Mouse (Mus musculus) left cerebral cortex, adult 2 months (tissue): ENCODE results near the gene Grk2. TPM values are rescaled to one million over a fixed set of nuclear protein-coding genes. Genes with fewer than 3 reads are reported as not detected.
A peak's percentile ranks its signal among the peaks of the same experiment; 100 is the strongest.
"Not testable (repeated sequence)": the region's sequence is repeated elsewhere in the genome, so short reads cannot be mapped to it uniquely, and the experiment has no call there.

Source experiments
- DNase-seq, 2 experiments: peaks; one replicate each; pipeline ENCODE4 v3.0.0; 2021 to 2022; ENCODE audit warnings: low spot score in 2 of 2, mixed read lengths in 1 of 2; ENCODE audit errors: extremely low spot score in 1 of 2
- H3K27ac ChIP-seq: fragments of 200-600 bp; 2 replicates; pipeline ENCODE4 v1.8.1; 2022
- H3K4me3 ChIP-seq: fragments of 200-600 bp; 2 replicates; pipeline ENCODE4 v1.8.1; 2022
- CTCF ChIP-seq: fragments of 200-600 bp; IDR thresholded peaks from 2 replicates; pipeline ENCODE4 v1.8.1; 2022; ENCODE audit warnings: antibody characterized with exemption, mild to moderate bottlenecking, moderate library complexity
- intact Hi-C: fragments of 180-260 bp; cut with DNase I; formaldehyde crosslinking; loops from one replicate; pipeline ENCODE4 v1.15.1; 2025
- total RNA-seq, 2 experiments: library from RNA; stranded (reverse); gene quantifications; 2 replicates each; pipeline ENCODE4 v1.2.3; 2021

The Grk2 gene
- total RNA-seq, 2 experiments from 2014 or later = 236 to 248 TPM

DNA sequence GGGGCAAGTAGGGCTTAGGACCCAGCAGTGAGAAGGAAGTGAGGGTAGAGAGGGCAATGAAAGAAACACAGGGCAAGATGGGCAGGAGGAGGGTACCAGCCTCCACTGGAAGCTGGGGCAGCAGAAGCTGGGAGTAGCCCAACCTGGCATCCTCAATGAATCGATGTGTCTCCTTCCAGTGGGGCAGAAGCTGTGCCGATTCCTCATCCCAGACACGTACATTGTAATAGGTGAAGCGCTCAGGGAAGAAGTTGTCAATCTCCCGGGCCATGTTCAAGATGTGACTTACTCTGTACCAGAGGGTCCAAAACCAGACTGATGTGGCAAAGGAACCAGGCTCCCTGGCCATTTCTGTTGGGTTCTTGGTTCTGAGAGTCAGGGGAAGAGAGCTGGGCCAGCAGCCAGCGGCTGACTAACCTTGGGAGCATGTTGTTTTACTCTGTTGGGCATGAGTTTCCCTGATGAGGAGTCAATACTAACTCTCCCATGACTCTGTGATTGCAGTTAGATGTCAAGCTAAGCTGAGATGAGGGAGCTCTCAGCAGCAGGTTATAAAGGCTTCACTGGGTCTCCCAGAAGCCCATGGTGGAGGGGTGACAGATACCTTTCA is 41.7 kb downstream of the Grk2 start:
- TF ChIP-seq CTCF = no peak
- intact Hi-C loops = no loop called here
- no peak overlapping the region for H3K4me3 ChIP-seq
- no peak overlapping the region for H3K27ac ChIP-seq
- DNase-seq = no peak

DNA sequence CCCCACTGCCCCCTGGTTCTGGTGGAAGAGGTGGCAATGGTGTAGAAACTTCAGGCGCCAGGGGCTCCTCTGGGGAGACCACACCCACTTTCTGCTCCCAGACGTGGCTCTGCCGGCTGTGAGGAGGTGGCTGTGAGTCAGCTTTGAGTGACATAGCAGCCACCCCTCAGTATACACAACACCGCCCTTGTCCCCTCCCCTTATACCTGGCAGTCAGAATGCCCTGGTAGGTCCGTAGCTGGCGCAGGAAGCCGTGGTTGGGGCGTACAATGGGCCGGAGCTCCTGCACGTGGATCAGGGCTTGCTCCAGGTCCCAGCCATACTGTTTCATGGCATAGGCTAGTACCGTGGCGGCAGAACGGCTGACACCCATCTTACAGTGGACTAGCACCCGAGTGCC is 42.3 kb downstream of the Grk2 start:
- intact Hi-C loops = no loop called here
- Histone ChIP-seq H3K27ac (no peak overlapping the region), H3K4me3 (no peak overlapping the region)
- TF ChIP-seq CTCF = no peak
- no peak for DNase-seq

DNA sequence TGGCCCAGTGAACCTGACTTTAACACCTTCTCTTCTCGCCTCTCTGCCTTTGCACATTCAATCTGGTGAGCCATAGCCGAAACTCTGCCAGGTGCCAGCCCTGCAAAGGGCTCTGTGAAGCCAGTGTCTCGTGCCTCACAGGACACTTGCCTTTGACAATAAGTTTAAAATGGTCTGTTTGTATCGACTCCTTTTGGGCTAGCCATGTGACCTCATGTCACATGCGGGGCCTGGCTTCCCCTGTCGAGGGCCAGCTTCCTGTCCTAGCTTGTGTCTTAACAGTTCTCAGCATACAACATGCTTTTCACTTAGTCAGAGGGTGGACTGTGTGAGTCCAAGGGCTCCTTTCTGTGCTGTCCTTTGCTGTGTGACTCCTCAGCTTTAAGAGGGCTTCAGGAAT is 43.3 kb downstream of the Grk2 start:
- TF ChIP-seq CTCF = no peak
- intact Hi-C loops = no loop called here
- Histone ChIP-seq H3K4me3 (no peak overlapping the region), H3K27ac (no peak overlapping the region)
- no peak for DNase-seq

DNA sequence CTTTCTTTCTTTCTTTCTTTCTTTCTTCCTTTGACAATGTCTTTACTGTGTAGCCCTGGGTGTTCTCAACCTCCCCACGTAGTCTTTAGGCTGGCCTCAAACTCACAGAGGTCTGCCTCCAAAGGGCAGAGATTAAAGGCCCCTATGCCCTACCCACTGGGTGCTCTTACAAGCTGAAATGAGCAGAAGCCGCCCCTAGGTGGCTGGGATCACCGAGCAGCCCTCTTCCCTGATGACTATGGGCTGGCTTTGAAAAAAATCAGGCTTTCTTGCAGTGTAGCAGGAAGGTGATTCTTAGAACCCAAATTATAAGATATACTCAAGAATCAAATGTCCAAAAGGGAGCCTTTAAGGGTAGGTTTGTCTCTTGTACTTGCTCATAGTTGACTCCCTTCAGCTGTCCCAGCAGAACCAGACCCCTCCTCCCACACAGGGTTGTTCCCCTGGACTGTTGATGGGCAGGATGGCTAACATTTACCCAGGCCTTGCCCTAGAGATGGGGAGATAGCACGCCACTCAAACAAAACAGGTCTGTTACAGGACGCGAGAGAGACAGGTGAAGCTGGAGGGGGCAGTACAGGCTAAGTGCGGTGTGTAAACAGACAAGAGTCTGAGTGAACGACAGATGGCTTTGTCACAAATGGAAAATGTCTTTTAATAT is 44.9 kb downstream of the Grk2 start:
- no peak for DNase-seq
- TF ChIP-seq CTCF = peak; percentile 11; the same call in 1 of the 2 replicates
- Histone ChIP-seq H3K4me3 (no peak overlapping the region), H3K27ac (no peak overlapping the region)
- intact Hi-C loops = no loop called here

DNA sequence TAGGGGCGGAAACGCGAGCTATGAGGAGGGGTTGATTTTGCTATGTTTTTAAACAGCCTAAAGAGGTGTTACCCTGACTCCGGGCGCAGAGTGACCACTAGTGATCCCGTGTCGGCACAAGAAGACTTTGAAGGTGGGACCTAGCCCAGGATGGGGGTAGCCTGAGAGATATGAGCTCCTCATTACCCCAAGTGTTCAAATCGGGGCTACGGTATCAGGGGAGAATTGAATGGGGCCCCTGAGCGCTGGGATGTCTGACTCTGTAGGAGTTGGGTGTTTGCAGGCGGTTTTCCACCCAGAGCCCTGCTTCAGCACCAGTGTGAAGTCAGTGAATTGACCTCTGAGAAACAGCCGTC is 48.1 kb downstream of the Grk2 start:
- intact Hi-C loops = loop anchor here (1.0 to 10.0 kb wide), 3 partner anchors 48 to 157 kb away; partner anchors contain the start of gene Grk2
- peak overlapping the region; percentile 74 for H3K4me3 ChIP-seq
- TF ChIP-seq CTCF = no peak
- H3K27ac ChIP-seq = peak overlapping the region; percentile 91
- DNase-seq = no peak

DNA sequence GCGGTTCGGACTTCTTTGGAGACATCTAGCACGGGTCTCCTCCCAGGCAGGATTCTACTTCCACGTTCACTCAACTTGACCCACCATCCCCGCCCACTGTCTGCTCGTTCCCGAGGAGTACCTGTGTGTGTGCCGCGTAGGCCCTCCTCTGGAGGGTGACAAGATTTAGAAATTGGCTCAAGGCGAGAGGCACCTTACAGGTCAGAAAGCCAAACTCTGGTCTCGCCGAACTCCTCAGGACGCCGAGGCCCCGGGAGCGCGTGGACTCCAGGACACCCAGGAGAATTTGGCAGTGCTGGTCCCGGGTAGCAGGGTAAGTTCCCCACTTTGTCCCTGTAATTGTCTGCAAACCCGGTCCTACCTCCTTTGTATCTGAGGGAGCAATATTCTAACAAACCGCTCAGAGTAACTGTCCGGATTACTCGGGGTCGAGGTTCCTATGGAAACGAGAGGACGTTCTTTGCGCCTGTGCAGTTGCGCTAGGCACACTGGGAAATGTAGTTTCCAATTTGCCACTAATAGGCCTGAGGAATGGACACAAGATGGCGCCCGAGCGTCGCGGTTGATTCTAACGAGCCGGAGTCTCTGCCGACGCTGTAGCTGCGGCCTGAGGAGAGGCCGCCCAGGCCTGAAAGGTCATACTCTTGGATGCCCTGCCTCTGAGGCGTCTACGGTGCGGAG is 48.7 kb downstream of the Grk2 start:
- Histone ChIP-seq H3K27ac (peak overlapping the region; percentile 91), H3K4me3 (peak overlapping the region; percentile 74)
- DNase-seq = peak; percentile 87 to 90
- intact Hi-C loops = loop anchor here (1.0 to 10.0 kb wide), 3 partner anchors 49 to 157 kb away; partner anchors contain the start of gene Grk2
- TF ChIP-seq CTCF = peak; percentile 89

DNA sequence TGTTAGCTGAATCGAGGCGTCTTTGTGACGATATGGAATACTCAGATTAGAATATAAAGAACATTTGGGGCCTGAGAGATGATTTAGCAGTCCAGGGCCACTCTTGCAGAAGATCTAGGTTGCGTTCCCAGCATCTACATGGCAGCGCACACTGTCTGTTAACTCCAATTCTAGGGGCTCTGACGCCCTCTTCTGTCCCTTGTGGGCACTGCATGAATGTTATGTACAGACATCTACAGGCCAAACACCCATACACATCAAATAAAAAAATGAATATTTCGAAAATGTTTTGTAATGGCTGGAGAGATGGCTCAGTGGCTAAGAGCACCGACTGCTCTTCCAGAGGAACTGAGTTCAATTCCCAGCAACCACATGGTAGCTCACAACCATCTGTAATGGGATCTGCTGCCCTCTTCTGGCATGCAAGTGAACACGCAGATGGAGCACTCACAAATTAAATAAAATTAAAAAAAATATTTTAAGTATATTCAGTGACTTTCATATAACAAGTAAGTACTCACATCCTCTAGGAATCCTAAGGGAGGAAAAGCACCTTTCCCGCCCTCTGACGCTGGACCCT is 50.3 kb downstream of the Grk2 start:
- intact Hi-C loops = loop anchor here (10.0 kb wide), 1 partner anchor 159 kb away; no protein-coding TSS in a partner anchor
- no peak for DNase-seq
- Histone ChIP-seq H3K27ac (no peak overlapping the region), H3K4me3 (no peak overlapping the region)
- TF ChIP-seq CTCF = peak; percentile 53

DNA sequence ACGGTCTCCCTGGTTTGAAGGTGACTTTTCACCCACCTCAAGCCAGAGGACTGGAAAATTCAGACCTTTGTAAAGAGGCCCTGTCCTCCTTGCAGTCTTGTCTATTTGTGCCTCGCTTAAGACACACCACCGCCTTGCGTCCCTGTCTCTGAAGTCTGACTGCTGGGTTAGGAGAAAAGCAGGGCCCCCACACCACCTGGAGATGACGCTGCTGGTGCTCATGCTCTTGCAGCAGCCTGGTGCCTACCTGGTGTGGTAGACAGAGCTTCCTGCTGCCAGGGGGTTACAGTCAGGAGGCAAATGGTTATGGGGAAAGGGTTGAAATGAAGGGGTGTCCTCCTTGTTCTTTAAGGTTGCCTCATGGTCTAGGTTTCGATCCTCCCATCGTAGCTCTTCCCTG is 51.8 kb downstream of the Grk2 start:
- intact Hi-C loops = loop anchor here (10.0 kb wide), 1 partner anchor 161 kb away; no protein-coding TSS in a partner anchor
- Histone ChIP-seq H3K27ac (no peak overlapping the region), H3K4me3 (no peak overlapping the region)
- DNase-seq = no peak
- TF ChIP-seq CTCF = no peak

DNA sequence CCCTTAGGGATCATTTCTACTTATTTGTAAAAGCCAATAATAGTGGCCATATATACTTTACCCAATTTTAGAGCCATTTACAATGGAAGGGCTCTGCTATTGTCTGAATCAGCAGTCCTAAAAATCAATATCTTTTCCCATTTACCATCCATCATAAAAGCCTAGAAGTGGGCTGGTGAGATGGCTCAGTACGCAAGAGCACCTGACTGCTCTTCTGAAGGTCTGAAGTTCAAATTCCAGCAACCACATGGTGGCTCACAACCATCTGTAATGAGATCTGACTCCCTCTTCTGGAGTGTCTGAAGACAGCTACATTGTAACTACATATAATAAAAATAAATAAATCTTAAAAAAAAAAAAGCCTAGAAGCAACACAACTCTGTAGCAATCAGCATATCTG is 57.3 kb downstream of the Grk2 start:
- H3K4me3 ChIP-seq, DNase-seq, H3K27ac ChIP-seq, intact Hi-C loops: not testable (repeated sequence)

DNA sequence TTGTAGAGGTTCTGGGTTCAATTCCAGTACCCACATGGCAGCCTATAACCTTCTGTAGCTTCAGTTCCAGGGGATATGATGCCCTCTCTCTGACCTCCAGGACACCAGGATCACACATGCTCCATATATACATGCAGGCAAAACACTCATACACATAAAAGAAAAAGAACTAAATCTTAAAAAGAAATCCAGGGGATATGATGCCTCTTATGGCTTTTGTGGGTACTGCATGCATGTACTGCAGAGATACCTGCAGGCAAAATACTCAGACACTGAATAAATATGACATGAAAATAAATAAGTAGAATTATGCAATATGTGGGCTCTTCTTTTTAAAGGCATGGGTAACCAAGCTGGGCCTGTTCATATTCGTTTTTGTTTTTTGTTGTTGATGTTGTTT is 59.0 kb downstream of the Grk2 start:
- intact Hi-C loops = no loop called here

DNA sequence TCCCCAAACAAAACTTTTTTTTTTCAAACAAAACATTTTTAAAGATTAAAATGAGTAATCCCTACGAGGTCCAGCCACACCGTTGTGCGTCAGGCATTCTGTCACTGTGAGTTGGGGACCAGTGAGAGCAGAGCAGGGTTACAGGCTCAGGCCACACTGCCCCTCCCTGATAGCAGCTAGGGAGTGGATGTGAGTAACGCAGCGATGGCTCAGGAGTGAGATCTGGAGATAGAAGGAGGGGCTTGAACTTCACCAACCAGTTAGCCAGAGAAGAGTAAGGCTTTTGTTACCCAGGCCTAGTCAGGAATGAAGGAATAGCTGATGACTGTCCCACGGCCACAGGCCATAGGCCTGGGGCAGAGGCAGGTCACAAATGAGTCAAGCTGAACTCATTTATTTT is 61.2 kb downstream of the Grk2 start:
- Histone ChIP-seq H3K4me3 (no peak overlapping the region), H3K27ac (no peak overlapping the region)
- no peak for TF ChIP-seq CTCF
- intact Hi-C loops = no loop called here
- DNase-seq = no peak

More for the DNA sequence above, 59.0 kb downstream of the Grk2 start:
- no peak for DNase-seq
- H3K4me3 ChIP-seq = no peak overlapping the region
- TF ChIP-seq CTCF = peak; percentile 37
- no peak overlapping the region for H3K27ac ChIP-seq

DNA sequence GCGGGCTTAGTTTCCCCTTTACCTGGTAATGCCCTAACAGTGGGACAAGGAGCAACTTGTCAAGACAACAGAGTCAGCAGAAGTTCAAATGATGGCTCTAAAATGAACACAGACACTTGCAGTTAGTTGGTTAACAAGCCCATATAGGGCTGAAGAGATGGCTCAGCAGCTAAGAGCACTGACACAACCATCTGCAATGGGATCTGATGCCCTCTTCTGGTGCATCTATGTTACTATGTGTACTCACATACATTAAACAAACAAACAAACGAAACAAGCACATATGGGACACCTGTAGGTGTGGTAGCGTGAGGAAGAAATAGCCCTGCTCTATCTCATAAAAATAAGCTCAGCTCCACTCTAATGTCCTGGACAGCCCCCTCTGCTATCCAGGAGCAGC is 63.6 kb downstream of the Grk2 start:
- no peak overlapping the region for H3K4me3 ChIP-seq
- H3K27ac ChIP-seq = no peak overlapping the region
- intact Hi-C loops = no loop called here
- no peak; the same call in 1 of the 2 replicates for TF ChIP-seq CTCF
- no peak for DNase-seq
